Mouse (Mus musculus) kidney, postnatal 0 days (tissue): Measurements from ENCODE around the gene Dok4. TPM values are rescaled to one million over a fixed set of nuclear protein-coding genes. Genes with fewer than 3 reads are reported as not detected.

Source experiments
- ATAC-seq: fragments of 200-750 bp; cut with Nextera tagmentation; replicated peaks from 2 replicates; pipeline ENCODE4 v1.8.0; 2017; ENCODE audit warnings: low read depth, moderate number of reproducible peaks, moderate TSS enrichment, moderate library complexity; ENCODE audit not compliant: low FRiP score
- DNase-seq: peaks from one replicate; pipeline ENCODE4 v3.0.0-alpha.2; 2016; ENCODE audit warnings: low spot score
- H3K27ac ChIP-seq: fragments of 300-500 bp; sonication (generic); 2 replicates; pipeline ENCODE4 v1.5.1; 2014; ENCODE audit warnings: mild to moderate bottlenecking
- H3K27me3 ChIP-seq: fragments of 300-500 bp; sonication (generic); 2 replicates; pipeline ENCODE4 v1.6.1; 2014; ENCODE audit warnings: low read length, mixed read lengths; ENCODE audit not compliant: insufficient read depth
- H3K36me3 ChIP-seq: fragments of 300-500 bp; sonication (generic); 2 replicates; pipeline ENCODE4 v1.6.1; 2014; ENCODE audit warnings: low read length, mixed read lengths; ENCODE audit not compliant: insufficient read depth
- H3K4me1 ChIP-seq: fragments of 300-500 bp; sonication (generic); replicated peaks from 2 replicates; pipeline ENCODE4 v1.6.1; 2014; ENCODE audit warnings: antibody characterized with exemption, low read length, mixed read lengths; ENCODE audit not compliant: insufficient read depth
- H3K4me2 ChIP-seq: fragments of 300-500 bp; sonication (generic); 2 replicates; pipeline ENCODE4 v1.6.1; 2014; ENCODE audit warnings: mild to moderate bottlenecking, low read length, moderate library complexity, mixed read lengths
- H3K4me3 ChIP-seq: fragments of 300-500 bp; sonication (generic); replicated peaks from 2 replicates; pipeline ENCODE4 v1.5.1; 2014; ENCODE audit warnings: low read depth, low read length
- H3K9ac ChIP-seq: fragments of 300-500 bp; sonication (generic); 2 replicates; pipeline ENCODE4 v1.6.1; 2014; ENCODE audit warnings: low read depth, low read length
- H3K9me3 ChIP-seq: fragments of 300-500 bp; sonication (generic); replicated peaks from 2 replicates; pipeline ENCODE4 v1.6.1; 2016; ENCODE audit warnings: low read length, inconsistent platforms, mixed read lengths
- CTCF ChIP-seq: IDR thresholded peaks from 2 replicates; pipeline ENCODE4 v1.5.1; 2016; ENCODE audit warnings: antibody characterized with exemption, low read depth, mild to moderate bottlenecking, moderate library complexity
- WGBS: fragments of 180-500 bp; shearing (Covaris S2); extraction: QIAGEN DNeasy Blood & Tissue Kit; methylation state at CpG from one replicate; pipeline ENCODE4 v1.1.7; 2014; 5-methylcytosine and 5-hydroxymethylcytosine counted together
- polyA plus RNA-seq: library from polyadenylated mRNA; unstranded; fragments of >200 nt; fragmentation: Nextera tagmentation; extraction: Ambion mirVana; gene quantifications from 2 replicates; pipeline ENCODE4 v1.2.1, GENCODE M21; 2015

The Dok4 gene
- polyA plus RNA-seq, 1 experiment from 2014 or later = 25.2 TPM

DNA sequence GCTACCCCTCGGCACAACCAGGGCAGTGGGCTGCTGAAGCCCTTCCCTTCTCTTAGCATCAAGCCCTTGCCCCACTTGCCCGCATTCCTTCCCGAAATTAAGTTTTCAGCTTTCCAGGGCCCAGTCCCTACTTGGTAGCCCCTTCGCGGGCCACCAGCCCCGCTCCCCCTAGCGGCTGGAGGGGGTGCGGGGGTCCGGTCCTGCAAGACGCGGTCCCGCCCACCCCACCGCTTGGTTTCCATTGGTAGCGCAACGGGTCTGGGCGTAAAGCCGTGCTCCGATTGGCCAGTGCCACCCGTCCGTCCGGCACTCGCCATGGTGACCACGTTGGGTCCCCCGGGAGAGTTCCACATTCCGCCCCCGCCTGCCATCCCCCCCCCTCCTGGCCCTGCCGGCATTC, 41.2 kb upstream of the Dok4 start:
- peak overlapping the region; percentile 88 for H3K4me2 ChIP-seq
- peak; percentile 77 for TF ChIP-seq CTCF
- peak overlapping the region; percentile 62 for H3K9ac ChIP-seq
- no peaks in the 10 kb centered on the region; the same call in 1 of the 2 replicates for H3K27me3 ChIP-seq
- H3K9me3 ChIP-seq = no peaks in the 10 kb centered on the region
- peak overlapping the region; percentile 50; the same call in 1 of the 2 replicates for H3K27ac ChIP-seq
- peaks cover 30% of the 10 kb centered on the region for H3K4me1 ChIP-seq
- ATAC-seq (peak; percentile 96), DNase-seq (peak; percentile 98)
- WGBS = under 1% methylated on average over 27 of the region's 27 CpGs
- peak overlapping the region; percentile 56 for H3K4me3 ChIP-seq
- H3K36me3 ChIP-seq = no peaks in the 10 kb centered on the region

DNA sequence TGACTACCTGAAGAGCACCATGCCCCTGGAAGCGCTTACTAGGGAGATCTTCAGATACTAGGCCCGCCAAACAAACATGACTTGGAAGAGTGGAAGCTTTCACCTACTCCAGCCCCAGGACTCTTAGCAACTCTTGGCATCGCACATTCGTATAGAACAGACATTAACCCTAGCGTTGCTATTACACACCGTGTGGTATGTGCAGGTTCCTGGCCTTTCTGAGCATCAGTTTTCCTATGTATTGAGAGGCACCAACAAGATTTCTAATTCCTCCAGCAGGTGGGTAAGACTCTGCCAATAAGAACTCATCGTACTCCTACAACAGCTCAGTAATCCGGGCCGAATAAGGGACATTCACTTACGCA, 40.8 kb upstream of the Dok4 start:
- Histone ChIP-seq H3K9ac (peak overlapping the region; percentile 49), H3K36me3 (no peaks in the 10 kb centered on the region), H3K4me3 (peak overlapping the region; percentile 56), H3K27me3 (no peaks in the 10 kb centered on the region; the same call in 1 of the 2 replicates), H3K4me1 (peaks cover 30% of the 10 kb centered on the region), H3K4me2 (peak overlapping the region; percentile 88), H3K9me3 (no peaks in the 10 kb centered on the region), H3K27ac (no peak overlapping the region)
- WGBS = 5% methylated on average over 10 of the region's 10 CpGs
- ATAC-seq = no peak
- TF ChIP-seq CTCF = no peak
- DNase-seq = no peak

DNA sequence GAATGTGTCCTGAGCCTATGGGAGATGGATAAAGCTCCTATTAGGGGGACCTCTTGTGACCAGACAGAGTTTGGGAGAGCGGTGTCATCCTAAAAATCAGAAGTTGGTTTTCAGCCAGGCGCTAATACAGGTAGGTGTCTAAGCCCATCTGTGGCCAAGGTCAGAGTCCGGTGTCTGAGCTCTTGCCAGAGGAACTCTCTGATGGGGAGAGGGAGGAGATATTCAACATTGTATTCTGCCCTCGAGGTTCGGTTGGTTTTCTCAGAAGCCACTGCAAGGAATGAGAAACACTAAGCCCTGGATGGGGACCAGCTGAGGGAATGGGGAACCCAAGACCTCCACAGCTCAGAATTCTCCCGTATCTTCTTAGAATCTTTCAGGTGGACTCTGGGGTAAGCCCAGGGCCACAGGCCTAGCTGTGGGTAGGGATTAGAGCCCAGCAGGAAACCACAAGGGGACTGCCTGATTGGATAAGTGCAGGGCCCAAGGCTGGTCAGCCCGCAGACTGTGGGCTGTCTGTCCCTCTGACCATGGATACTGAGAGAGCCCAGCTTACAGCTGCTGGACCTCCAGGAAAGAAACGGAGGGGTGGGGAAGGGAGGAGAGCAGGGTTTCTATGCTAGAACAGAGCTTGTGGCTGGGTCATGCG, 40.3 kb upstream of the Dok4 start:
- Histone ChIP-seq H3K4me1 (peaks cover 30% of the 10 kb centered on the region), H3K4me2 (peak overlapping the region; percentile 88), H3K36me3 (no peaks in the 10 kb centered on the region), H3K4me3 (peak overlapping the region; percentile 56), H3K27ac (no peak overlapping the region), H3K9ac (peak overlapping the region; percentile 1; the same call in 1 of the 2 replicates), H3K27me3 (no peaks in the 10 kb centered on the region; the same call in 1 of the 2 replicates), H3K9me3 (no peaks in the 10 kb centered on the region)
- 49% methylated on average over 9 of the region's 9 CpGs for WGBS
- no peak for TF ChIP-seq CTCF
- DNase-seq = no peak
- no peak for ATAC-seq

DNA sequence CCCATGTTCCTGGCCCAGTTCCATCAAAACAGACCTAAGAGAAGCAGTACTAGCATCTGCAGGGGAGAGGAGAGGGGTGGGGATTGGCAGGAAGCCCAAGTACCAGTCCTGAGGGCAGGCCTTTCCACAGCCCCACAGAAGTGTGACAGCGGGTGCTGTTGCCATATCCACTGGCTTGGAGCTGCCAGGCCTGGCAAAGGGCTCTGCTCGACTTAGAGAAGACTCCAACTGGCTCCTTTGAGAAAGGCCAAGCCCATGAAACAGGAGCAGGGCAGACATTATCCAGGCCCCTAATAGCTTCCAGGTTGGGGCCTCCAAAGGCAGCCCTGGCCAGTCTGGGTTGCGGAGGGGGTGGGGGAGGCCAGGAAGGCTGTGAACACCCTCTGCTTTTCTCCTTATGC, 38.6 kb upstream of the Dok4 start:
- no peaks in the 10 kb centered on the region for H3K9me3 ChIP-seq
- H3K27ac ChIP-seq = no peak overlapping the region
- 60% methylated on average over 3 of the region's 3 CpGs for WGBS

DNA sequence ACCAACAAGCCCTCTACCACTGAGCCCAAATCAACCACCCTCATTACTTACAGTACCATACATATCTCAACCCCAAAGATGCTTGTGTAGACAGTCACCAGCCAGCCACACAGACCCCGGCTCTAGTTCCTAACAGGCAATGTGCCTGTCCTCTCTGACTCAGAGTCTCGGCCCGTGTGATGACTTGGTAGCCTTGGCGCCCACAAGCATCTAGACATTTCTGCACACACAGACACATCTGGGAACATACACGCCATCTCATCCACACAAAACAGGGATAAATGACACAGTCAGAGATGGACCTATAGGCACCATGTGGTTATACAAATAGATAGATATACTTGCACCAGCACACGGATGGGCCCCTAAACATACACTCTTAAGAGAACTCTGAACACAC, 38.1 kb upstream of the Dok4 start:
- DNase-seq (no peak), ATAC-seq (no peak)
- Histone ChIP-seq H3K4me2 (no peak overlapping the region), H3K36me3 (peaks cover 4% of the 10 kb centered on the region; the same call in 1 of the 2 replicates), H3K9ac (no peak overlapping the region), H3K4me3 (no peak overlapping the region), H3K27me3 (no peaks in the 10 kb centered on the region; the same call in 1 of the 2 replicates), H3K4me1 (peaks cover 30% of the 10 kb centered on the region), H3K27ac (no peak overlapping the region), H3K9me3 (no peaks in the 10 kb centered on the region)
- no peak for TF ChIP-seq CTCF
- WGBS = 88% methylated on average over 6 of the region's 6 CpGs

More for the DNA sequence above, 38.6 kb upstream of the Dok4 start:
- ATAC-seq (no peak), DNase-seq (no peak)
- Histone ChIP-seq H3K4me1 (peaks cover 30% of the 10 kb centered on the region), H3K36me3 (peaks cover 4% of the 10 kb centered on the region; the same call in 1 of the 2 replicates), H3K9ac (no peak overlapping the region), H3K27me3 (no peaks in the 10 kb centered on the region; the same call in 1 of the 2 replicates), H3K4me2 (no peak overlapping the region), H3K4me3 (no peak overlapping the region)
- TF ChIP-seq CTCF = no peak

DNA sequence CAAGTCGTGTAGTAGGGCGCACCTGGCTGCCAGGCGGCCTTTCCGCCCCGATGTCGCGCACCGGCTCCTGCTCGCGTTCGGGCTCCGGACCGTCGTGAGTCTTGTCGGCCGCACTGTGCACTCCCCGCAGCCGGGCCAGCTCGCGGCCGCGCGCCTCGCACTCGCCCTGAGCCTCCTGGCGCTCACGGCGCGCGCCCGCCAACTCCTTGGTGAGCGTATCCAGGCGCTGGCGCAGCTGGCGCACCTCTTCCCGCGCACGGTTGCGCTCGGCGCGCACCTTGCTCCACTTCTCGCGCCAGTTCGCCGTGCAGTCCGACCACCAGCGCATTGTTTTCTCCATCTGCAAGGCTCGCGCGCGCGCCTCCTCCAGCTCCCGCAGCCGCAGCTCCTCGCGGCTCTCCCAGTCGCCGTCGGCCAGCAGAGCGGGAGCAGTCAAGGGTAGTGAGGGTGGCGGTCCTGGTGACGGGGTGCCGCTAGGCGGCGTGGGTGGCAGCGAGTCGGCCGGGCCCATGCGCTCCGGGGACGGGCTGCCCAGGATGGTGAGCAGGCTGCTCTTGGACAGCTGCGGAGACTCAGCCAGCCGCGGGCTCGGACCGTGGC, 37.0 kb upstream of the Dok4 start:
- ATAC-seq (no peak; the same call in 1 of the 2 replicates), DNase-seq (peak; percentile 80)
- peaks cover 4% of the 10 kb centered on the region; the same call in 1 of the 2 replicates for H3K36me3 ChIP-seq
- peak overlapping the region; percentile 57 for H3K4me2 ChIP-seq
- H3K9ac ChIP-seq = peak overlapping the region; percentile 42; the same call in 1 of the 2 replicates
- H3K27ac ChIP-seq = no peak overlapping the region
- H3K9me3 ChIP-seq = no peaks in the 10 kb centered on the region
- WGBS = 21% methylated on average over 72 of the region's 77 CpGs
- H3K27me3 ChIP-seq = no peaks in the 10 kb centered on the region
- H3K4me1 ChIP-seq = peaks cover 32% of the 10 kb centered on the region
- TF ChIP-seq CTCF = peak; percentile 70
- peak overlapping the region; percentile 29 for H3K4me3 ChIP-seq
